Mouse (Mus musculus): ENCODE results near the gene Fkrp. TPM values are rescaled to one million over a fixed set of nuclear protein-coding genes. Genes with fewer than 3 reads are reported as not detected.
A peak's percentile ranks its signal among the peaks of the same experiment; 100 is the strongest.

The Fkrp gene
- 41.7 and 42.0 TPM in 2 replicates for polyA plus RNA-seq (2012; rRNA removed)

- 2% methylated on average over 46 of the region's 64 CpGs for WGBS
- no peak for TF ChIP-seq POLR2A (IDR thresholded peaks at IDR 0.05; ENCODE audit: borderline replicate concordance, extremely low read depth, low read depth, low read length)
- TF ChIP-seq CTCF (IDR thresholded peaks at IDR 0.05; ENCODE audit: insufficient read depth, low read length): no peak
- peaks cover 20% of the 10 kb centered on the region for H3K4me1 ChIP-seq (ENCODE audit: control insufficient read depth, insufficient read depth, low read length)
- DNase-seq: peak; percentile 76
- H3K4me3 ChIP-seq (replicated peaks; ENCODE audit: extremely low read depth, low read depth, low read length): peak within 1 kb of the TSS; percentile 92
Observed at GRCm38 (mm10) chr7:16816475-16817122, at the start of gene Fkrp. Gene Fkrp (minus strand): TSS chr7:16816732.

- peak; percentile 56 for DNase-seq
- Histone ChIP-seq H3K4me1 (ENCODE audit: control insufficient read depth, insufficient read depth, low read length) (no peaks in the 10 kb centered on the region), H3K4me3 (replicated peaks; ENCODE audit: extremely low read depth, low read depth, low read length) (no peak overlapping the region)
- 31% methylated on average over 5 of the region's 5 CpGs for WGBS
- no peak for TF ChIP-seq POLR2A (IDR thresholded peaks at IDR 0.05; ENCODE audit: borderline replicate concordance, extremely low read depth, low read depth, low read length)
- peak; percentile 36; the same call in 1 of the 2 replicates for TF ChIP-seq CTCF (IDR thresholded peaks at IDR 0.05; ENCODE audit: insufficient read depth, low read length)
Observed at GRCm38 (mm10) chr7:16859902-16860651, 43.5 kb upstream of the Fkrp start.

- no peak for TF ChIP-seq POLR2A (IDR thresholded peaks at IDR 0.05; ENCODE audit: borderline replicate concordance, extremely low read depth, low read depth, low read length)
- peak; percentile 67 for TF ChIP-seq CTCF (IDR thresholded peaks at IDR 0.05; ENCODE audit: insufficient read depth, low read length)
- DNase-seq: peak; percentile 56
- WGBS: 39% methylated on average over 17 of the region's 17 CpGs
- Histone ChIP-seq H3K4me1 (ENCODE audit: control insufficient read depth, insufficient read depth, low read length) (no peaks in the 10 kb centered on the region), H3K4me3 (replicated peaks; ENCODE audit: extremely low read depth, low read depth, low read length) (no peak overlapping the region)
Observed at GRCm38 (mm10) chr7:16858336-16858735, 41.8 kb upstream of the Fkrp start.

GRCm38 (mm10) chr7:16853302-16853831, 36.8 kb upstream of the Fkrp start:
- DNase-seq: no peak
- 54% methylated on average over 14 of the region's 14 CpGs for WGBS
- no peak overlapping the region for H3K4me3 ChIP-seq (replicated peaks; ENCODE audit: extremely low read depth, low read depth, low read length)
- TF ChIP-seq POLR2A (IDR thresholded peaks at IDR 0.05; ENCODE audit: borderline replicate concordance, extremely low read depth, low read depth, low read length) (no peak), CTCF (IDR thresholded peaks at IDR 0.05; ENCODE audit: insufficient read depth, low read length) (no peak)
- peaks cover 3% of the 10 kb centered on the region; the same call in 1 of the 2 replicates for H3K4me1 ChIP-seq (ENCODE audit: control insufficient read depth, insufficient read depth, low read length)

- no peak for DNase-seq
- 85% methylated on average over 4 of the region's 4 CpGs for WGBS
- peaks cover 3% of the 10 kb centered on the region; the same call in 1 of the 2 replicates for H3K4me1 ChIP-seq (ENCODE audit: control insufficient read depth, insufficient read depth, low read length)
- no peak for TF ChIP-seq CTCF (IDR thresholded peaks at IDR 0.05; ENCODE audit: insufficient read depth, low read length)
- no peak for TF ChIP-seq POLR2A (IDR thresholded peaks at IDR 0.05; ENCODE audit: borderline replicate concordance, extremely low read depth, low read depth, low read length)
- no peak overlapping the region for H3K4me3 ChIP-seq (replicated peaks; ENCODE audit: extremely low read depth, low read depth, low read length)
Observed at GRCm38 (mm10) chr7:16851636-16852035, 35.1 kb upstream of the Fkrp start.

- TF ChIP-seq POLR2A (IDR thresholded peaks at IDR 0.05; ENCODE audit: borderline replicate concordance, extremely low read depth, low read depth, low read length) (no peak), CTCF (IDR thresholded peaks at IDR 0.05; ENCODE audit: insufficient read depth, low read length) (peak; percentile 58)
- Histone ChIP-seq H3K4me3 (replicated peaks; ENCODE audit: extremely low read depth, low read depth, low read length) (no peak overlapping the region), H3K4me1 (ENCODE audit: control insufficient read depth, insufficient read depth, low read length) (peaks cover 3% of the 10 kb centered on the region; the same call in 1 of the 2 replicates)
- WGBS: 31% methylated on average over 17 of the region's 17 CpGs
- DNase-seq: peak; percentile 54
Observed at GRCm38 (mm10) chr7:16848579-16848978, 32.0 kb upstream of the Fkrp start.

GRCm38 (mm10) chr7:16847507-16847906, 31.0 kb upstream of the Fkrp start:
- TF ChIP-seq POLR2A (IDR thresholded peaks at IDR 0.05; ENCODE audit: borderline replicate concordance, extremely low read depth, low read depth, low read length): no peak
- no peak for TF ChIP-seq CTCF (IDR thresholded peaks at IDR 0.05; ENCODE audit: insufficient read depth, low read length)
- no peak overlapping the region for H3K4me3 ChIP-seq (replicated peaks; ENCODE audit: extremely low read depth, low read depth, low read length)
- H3K4me1 ChIP-seq (ENCODE audit: control insufficient read depth, insufficient read depth, low read length): peaks cover 3% of the 10 kb centered on the region; the same call in 1 of the 2 replicates
- WGBS: 79% methylated on average over 19 of the region's 19 CpGs
- no peak for DNase-seq

GRCm38 (mm10) chr7:16846775-16847174, 30.2 kb upstream of the Fkrp start:
- 88% methylated on average over 5 of the region's 5 CpGs for WGBS
- Histone ChIP-seq H3K4me3 (replicated peaks; ENCODE audit: extremely low read depth, low read depth, low read length) (no peak overlapping the region), H3K4me1 (ENCODE audit: control insufficient read depth, insufficient read depth, low read length) (peaks cover 6% of the 10 kb centered on the region)
- no peak for DNase-seq
- TF ChIP-seq POLR2A (IDR thresholded peaks at IDR 0.05; ENCODE audit: borderline replicate concordance, extremely low read depth, low read depth, low read length) (no peak), CTCF (IDR thresholded peaks at IDR 0.05; ENCODE audit: insufficient read depth, low read length) (no peak)

GRCm38 (mm10) chr7:16845820-16846167, 29.3 kb upstream of the Fkrp start:
- TF ChIP-seq POLR2A (IDR thresholded peaks at IDR 0.05; ENCODE audit: borderline replicate concordance, extremely low read depth, low read depth, low read length): peak; percentile 25; the same call in 1 of the 2 replicates
- no peak for TF ChIP-seq CTCF (IDR thresholded peaks at IDR 0.05; ENCODE audit: insufficient read depth, low read length)
- 22% methylated on average over 10 of the region's 10 CpGs for WGBS
- DNase-seq: no peak
- H3K4me1 ChIP-seq (ENCODE audit: control insufficient read depth, insufficient read depth, low read length): peaks cover 13% of the 10 kb centered on the region
- peak overlapping the region; percentile 72 for H3K4me3 ChIP-seq (replicated peaks; ENCODE audit: extremely low read depth, low read depth, low read length)

All from lung, adult 2 months (tissue).